Mouse (Mus musculus): ENCODE measurements around the gene Rnf181. TPM values are rescaled to one million over a fixed set of nuclear protein-coding genes. Genes with fewer than 3 reads are reported as not detected.
A peak's percentile ranks its signal among the peaks of the same experiment; 100 is the strongest.

Gene Rnf181
- total RNA-seq (2022), result 10 to 100 TPM; 23.5 to 29.8 (median 28.0) TPM

GRCm38 (mm10) chr6:72366844-72367443 lies at the start of gene Rnf181:
Gene Rnf181, minus strand, starts transcription at chr6:72366956.
- DNase-seq (ENCODE audit: low spot score in 2 of 2), result no peak

DNA sequence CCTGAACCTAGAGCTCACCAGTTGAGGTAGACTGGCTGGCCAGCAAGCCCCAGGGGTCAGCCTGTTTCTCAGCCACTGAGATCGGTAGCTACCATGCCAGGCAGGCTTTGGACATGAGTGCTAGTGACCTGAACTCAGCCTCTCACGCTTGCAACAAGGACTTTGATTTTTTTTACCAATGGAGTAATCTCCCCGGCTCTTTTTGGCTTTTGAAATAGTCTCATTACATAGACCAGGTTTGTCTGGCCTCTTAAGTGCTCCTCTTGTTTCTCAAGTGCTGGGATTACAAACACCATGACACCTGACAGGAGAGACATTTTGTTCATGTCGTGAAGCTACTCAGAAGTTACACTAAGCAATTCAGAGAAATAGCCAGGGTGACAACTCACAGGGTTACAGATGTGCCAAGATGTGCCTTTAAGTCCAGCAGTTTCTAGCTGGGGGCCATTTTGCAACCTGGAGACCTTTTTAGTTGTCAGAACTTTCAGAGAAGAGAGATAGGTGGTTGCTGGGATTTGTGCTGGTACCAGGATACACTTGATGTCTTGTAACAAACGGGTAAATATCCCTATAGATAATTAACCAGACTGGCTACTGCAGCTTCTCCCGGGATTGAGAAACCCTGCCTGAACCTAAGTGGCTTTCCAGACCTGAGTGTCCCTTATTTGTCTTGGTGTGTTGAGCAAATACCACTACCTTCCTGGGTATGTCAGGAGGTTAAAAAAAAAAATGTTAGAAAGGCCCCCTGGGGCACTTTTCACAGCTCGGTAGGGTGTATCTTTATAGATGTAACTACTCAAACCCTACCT lies 49.4 kb upstream of the Rnf181 start:
- DNase-seq (ENCODE audit: low spot score in 2 of 2), result no peak

DNA sequence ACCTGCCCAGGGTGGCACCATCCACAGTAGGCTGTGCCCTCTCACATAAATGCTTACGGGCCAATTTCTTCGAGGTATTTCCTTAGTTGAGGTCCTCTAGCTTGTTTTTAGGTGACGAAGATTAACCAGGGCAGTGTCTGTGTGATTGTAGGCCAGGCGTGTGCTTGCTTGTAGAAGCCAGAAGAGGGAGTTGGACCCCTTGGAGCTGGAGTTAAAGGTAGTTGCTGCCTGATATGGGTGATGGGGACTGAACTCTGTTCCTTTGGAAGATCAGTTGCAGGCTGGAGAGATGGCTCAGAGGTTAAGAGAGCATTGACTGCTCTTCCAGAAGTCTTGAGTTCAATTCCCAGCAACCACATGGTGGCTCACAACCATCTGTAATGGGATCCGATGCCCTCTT lies 48.4 kb upstream of the Rnf181 start:
- no peak for DNase-seq (ENCODE audit: low spot score in 2 of 2)

DNA sequence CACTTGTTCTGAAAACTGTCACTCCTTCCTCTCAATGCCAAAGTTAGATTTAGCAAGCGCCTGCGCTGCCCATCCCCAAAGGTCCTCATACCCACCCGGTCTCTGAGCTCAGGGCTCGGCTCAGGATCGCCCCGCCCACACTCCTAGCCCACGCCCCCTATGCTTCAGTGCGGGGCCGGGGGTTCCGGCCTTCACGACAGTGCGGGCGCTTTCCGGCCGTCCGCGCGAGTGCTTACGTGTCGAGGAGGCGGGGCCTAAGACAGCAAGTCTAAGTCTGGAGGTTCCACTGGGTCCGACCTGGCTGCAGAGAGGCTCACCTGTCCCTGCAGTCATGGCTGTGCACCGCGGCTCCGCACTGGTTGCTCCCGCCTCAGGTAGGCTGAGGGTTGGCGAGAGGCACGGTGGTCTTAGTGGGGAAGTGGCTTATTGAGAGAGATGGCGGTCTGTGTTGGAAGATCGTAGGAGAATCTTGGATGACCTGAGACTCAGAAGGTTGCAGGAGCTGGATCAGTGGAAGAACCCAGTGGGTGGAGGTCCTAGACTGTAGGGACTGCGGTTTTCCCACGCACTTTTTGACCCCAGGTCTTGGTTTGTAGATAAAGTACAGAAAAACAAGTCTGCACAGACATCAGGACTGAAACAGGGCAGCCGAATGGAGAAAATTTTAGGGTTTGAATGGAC lies 47.5 kb upstream of the Rnf181 start, which contains the start of gene Ggcx:
Ggcx (plus strand) TSS at position 233 of the 681 bp plus-strand sequence.
- peak; percentile 90 to 92 for DNase-seq (ENCODE audit: low spot score in 2 of 2)

DNA sequence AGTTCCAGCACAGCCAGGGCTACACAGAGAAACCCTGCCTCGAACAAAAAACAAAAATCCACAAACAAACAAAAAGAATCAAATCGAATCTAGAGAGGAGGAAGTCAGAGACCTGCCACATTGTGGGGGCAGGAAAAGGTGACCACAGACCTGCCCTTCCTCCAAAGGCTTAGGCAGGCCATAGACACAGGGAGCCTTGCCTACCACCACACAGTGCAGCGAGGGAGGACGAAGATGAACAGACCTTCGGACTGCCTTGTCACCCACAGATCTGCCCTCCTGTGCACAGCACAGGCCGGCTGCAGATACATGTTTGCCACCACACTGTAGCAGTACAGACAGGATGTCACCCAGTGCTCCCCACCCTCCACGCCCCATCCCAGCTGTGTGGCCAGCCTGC lies 43.8 kb upstream of the Rnf181 start:
- DNase-seq (ENCODE audit: low spot score in 2 of 2), result no peak

- no peak for DNase-seq (ENCODE audit: low spot score in 2 of 2)
These were observed 43.2 kb upstream of the Rnf181 start for GRCm38 (mm10) chr6:72410003-72410402.

DNA sequence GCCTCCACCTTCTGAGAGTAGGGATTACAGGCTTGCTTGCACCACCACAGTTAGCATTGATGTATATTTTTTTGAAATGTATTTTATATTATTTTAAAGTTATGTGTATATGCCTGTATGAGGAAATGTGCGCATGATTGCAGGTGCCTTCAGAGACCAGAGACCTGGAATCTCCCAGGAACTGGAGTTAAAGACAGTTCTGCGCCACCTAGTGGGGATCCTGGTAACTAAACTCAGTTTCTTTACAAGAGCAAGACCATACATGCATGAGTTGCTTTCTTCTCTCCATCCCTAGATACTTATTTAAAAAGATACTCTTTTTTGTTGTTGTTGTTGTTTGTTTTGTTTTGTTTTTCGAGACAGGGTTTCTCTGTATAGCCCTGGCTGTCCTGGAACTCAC lies 42.8 kb upstream of the Rnf181 start:
- DNase-seq (ENCODE audit: low spot score in 2 of 2), result no peak

GRCm38 (mm10) chr6:72407119-72407518 lies 40.4 kb upstream of the Rnf181 start:
- peak; percentile 70 to 72 for DNase-seq (ENCODE audit: low spot score in 2 of 2)

DNA sequence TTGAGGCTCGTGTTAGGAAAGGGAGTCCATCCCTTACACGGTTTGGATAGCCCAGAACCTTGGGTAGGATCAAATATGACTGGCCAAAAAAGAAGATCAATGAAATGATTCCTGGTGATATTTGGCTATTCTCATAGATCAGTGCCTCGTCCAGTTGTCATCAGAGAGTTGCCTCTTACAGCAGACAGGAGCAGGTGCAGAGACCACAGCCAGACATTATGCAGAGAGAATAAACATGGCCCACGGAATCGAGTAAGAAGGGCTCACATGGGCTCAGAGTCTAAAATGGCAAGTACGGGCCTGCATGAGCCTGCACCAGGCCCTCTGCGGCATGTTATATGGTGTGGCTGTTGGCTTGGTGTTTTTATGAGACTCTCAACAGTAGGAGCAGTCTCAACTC lies 38.6 kb upstream of the Rnf181 start:
- no peak for DNase-seq (ENCODE audit: low spot score in 2 of 2)

GRCm38 (mm10) chr6:72401875-72402274 lies 35.1 kb upstream of the Rnf181 start:
- DNase-seq (ENCODE audit: low spot score in 2 of 2), result peak; percentile 64 to 68

- no peak for DNase-seq (ENCODE audit: low spot score in 2 of 2)
These were observed 33.2 kb upstream of the Rnf181 start for GRCm38 (mm10) chr6:72399967-72400366.

DNA sequence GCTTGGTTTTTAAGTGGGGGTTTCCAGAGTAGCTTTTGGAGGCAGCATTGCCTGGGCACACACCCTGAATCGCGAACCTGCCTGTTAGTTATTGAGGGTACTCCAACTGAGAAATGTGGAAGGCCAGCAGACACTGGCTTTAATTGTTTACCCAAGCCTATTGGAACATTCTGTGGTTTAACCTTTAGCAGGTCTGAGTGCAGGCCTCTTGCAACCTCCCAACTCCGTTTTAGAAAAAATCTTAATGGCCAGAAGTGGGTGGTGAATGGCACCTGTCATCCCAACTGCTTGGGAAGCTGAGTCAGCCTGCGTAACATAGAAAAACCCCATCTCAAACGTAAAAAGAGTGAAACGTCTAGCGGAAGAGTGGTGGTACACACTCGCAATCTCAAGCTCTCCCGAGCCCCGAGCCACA lies 30.1 kb upstream of the Rnf181 start:
- no peak for DNase-seq (ENCODE audit: low spot score in 2 of 2)

DNA sequence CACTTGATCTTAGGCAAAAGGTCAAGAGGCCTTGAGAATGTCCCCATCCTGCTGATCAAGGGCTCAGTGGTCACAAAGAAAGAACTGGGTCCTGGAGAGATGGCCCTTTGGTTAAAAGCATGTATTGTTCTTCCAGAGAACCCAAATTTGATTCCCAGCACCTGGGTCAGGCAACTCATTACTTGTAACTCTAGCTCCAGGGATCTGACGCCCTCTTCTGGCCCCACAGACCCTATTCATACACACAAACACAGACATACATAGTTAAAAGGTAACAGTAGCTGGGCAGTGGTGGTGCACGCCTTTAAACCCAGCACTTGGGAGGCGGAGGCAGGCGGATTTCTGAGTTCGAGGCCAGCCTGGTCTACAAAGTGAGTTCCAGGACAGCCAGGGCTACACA lies 25.6 kb upstream of the Rnf181 start:
- no peak for DNase-seq (ENCODE audit: low spot score in 2 of 2)

- peak in 1 of 2 experiments; percentile 28 for DNase-seq (ENCODE audit: low spot score in 2 of 2)
These were observed 24.2 kb upstream of the Rnf181 start for GRCm38 (mm10) chr6:72390795-72391521.

DNA sequence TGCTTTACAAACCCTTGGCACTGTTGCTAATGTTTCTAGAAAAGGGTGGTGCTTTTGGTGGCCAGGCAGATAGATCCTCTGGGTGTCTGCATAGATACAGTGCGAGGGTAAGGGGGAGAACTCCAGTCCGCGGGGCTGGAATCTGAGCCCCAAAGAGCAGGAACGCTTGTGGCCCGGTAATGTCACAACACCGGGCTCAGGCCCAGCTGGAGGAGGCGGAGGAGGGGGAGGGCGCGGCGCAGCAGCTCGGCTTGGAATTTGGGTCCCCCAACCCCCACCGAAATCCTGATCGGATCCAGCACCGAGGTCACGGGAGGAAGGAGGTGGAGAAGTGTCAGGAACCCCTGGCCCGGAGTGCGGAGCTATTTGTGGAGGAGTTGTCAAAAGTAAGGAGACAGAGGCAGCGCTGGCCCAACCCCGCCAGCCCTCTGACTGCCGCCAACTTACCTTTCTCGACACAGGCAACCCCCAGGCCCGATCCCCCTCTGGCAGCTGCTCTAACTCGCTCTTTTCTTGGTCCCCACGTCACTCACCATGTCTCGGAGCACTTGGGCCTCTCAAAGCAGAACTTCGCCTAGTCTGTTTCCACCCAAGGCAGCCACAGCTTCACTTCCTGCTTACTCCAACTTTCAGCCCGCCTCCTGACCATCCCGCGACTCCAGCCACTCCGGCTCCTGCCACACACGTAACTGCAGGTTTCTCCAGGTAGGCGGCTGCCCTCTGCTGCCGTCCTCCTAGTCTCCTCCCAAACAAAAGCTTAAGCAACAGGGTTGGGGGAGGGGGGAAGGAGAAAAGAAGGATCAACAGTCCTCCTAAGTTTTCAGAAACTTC lies 23.4 kb upstream of the Rnf181 start, which contains the start of gene Vamp8:
Vamp8 (minus strand) TSS at position 763 of the 831 bp plus-strand sequence.
- peak; percentile 88 to 92 for DNase-seq (ENCODE audit: low spot score in 2 of 2)

DNA sequence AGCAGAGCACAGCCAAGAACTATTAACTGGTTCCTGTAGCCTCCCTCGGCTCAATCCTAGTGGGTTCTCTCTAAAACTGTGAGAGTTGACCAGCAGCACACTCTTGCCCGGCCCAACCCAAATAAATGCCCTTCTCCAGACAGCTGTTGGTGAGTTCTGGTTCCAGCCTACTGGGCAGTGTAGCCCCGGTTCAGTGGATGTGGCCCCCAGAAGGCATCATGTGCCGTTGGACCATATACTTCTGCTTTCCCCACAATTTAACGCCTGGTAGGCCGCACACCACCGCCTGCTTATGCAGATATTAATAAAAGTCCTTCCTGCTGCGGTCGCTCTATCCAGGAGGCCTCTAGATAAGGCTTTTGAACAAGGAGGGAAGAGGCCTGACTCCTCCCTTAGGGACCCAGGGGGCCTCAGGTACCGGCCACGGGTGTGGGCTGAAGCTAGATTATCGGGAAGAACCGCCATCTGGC lies 22.8 kb upstream of the Rnf181 start:
- no peak for DNase-seq (ENCODE audit: low spot score in 2 of 2)

GRCm38 (mm10) chr6:72388791-72389329 lies 22.1 kb upstream of the Rnf181 start:
- no peak for DNase-seq (ENCODE audit: low spot score in 2 of 2)

DNA sequence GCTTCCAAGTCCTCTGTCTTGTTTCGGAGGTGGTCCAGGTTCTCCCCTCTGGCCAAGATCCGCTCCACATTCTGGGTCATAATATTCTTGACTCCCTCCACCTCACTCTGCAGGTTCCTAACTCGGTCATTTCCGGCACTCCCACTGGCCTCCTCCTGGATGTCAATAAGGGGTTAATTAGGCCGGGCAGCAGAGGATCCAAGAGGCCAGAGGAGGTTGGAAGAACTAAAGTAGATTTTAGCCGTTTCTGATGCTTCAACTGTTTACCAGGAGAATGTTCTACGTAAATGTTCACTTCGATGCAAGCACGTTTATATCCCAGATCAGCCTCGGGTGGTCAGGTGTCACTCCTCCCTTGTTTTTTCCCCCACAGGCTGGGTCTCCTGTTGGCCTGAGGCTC lies 21.5 kb upstream of the Rnf181 start:
- DNase-seq (ENCODE audit: low spot score in 2 of 2), result no peak

GRCm38 (mm10) chr6:72387816-72388215 lies 21.1 kb upstream of the Rnf181 start:
- no peak for DNase-seq (ENCODE audit: low spot score in 2 of 2)

GRCm38 (mm10) chr6:72386561-72386960 lies 19.8 kb upstream of the Rnf181 start:
- no peak for DNase-seq (ENCODE audit: low spot score in 2 of 2)

Data from gastrocnemius, adult 8-10 months (tissue).